Comparison of ENCODE assay signal across 10 mouse cellular contexts in genomic region chr12:94831400-94831799, GRCm38 (mm10).
"Had no signal": no experiment of that assay in that cellular context is flagged by ENCODE, and none has a peak within 500 bp of the region (broad histone marks: within the 10 kb centered on the region; RNA-seq: fewer than 3 reads in every experiment).

No protein-coding gene starts in this region.

- H3K36me3 ChIP-seq: limb, embryonic 13.5 days; midbrain, embryonic 12.5 days had no signal

- H3K9ac ChIP-seq: limb, embryonic 13.5 days; liver, embryonic 14.5 days; midbrain, embryonic 12.5 days had no signal

- ATAC-seq: midbrain, embryonic 16.5 days had no signal

- H3K9me3 ChIP-seq: limb, embryonic 13.5 days; midbrain, embryonic 12.5 days had no signal

- H3K4me3 ChIP-seq: limb, embryonic 13.5 days; midbrain, embryonic 12.5 days had no signal

- DNase-seq: kidney, postnatal 14 days; left cerebral cortex, postnatal 4 days; lung, adult 18-20 months; right cerebral cortex, postnatal 25 days; thymus, postnatal 14 days had no signal

- H3K4me1 ChIP-seq: limb, embryonic 13.5 days; midbrain, embryonic 12.5 days had no signal

- H3K27ac ChIP-seq: limb, embryonic 13.5 days; liver, embryonic 14.5 days; midbrain, embryonic 12.5 days; stomach, postnatal 0 days had no signal

- H3K4me2 ChIP-seq: limb, embryonic 13.5 days; midbrain, embryonic 12.5 days had no signal

- H3K27me3 ChIP-seq: limb, embryonic 13.5 days; midbrain, embryonic 12.5 days had no signal
